Mouse (Mus musculus) small intestine, adult 2 months (tissue): ENCODE data around the gene Cacna2d4. TPM values are rescaled to one million over a fixed set of nuclear protein-coding genes. Genes with fewer than 3 reads are reported as not detected.
"Not testable (repeated sequence)": the region's sequence is repeated elsewhere in the genome, so short reads cannot be mapped to it uniquely, and the experiment has no call there.

Source experiments
- H3K27ac ChIP-seq: fragments of 200-500 bp; 2 replicates; pipeline ENCODE4 v1.5.1; 2012; ENCODE audit warnings: low read depth, low read length, control low read depth, inconsistent platforms; ENCODE audit not compliant: insufficient read depth
- H3K27me3 ChIP-seq: fragments of 200-500 bp; 2 replicates; pipeline ENCODE4 v1.6.1; 2012; ENCODE audit warnings: mild to moderate bottlenecking, moderate library complexity, low read length, inconsistent platforms; ENCODE audit not compliant: control insufficient read depth, insufficient read depth
- H3K36me3 ChIP-seq: fragments of 200-500 bp; 2 replicates; pipeline ENCODE4 v1.6.1; 2012; ENCODE audit warnings: mild to moderate bottlenecking, low read length, control low read depth, inconsistent platforms; ENCODE audit not compliant: control insufficient read depth, insufficient read depth
- H3K4me1 ChIP-seq: fragments of 200-500 bp; 2 replicates; pipeline ENCODE4 v1.6.1; 2012; ENCODE audit warnings: low read length, inconsistent platforms, mixed read lengths; ENCODE audit not compliant: control insufficient read depth, insufficient read depth, insufficient read length
- H3K4me3 ChIP-seq: fragments of 200-500 bp; 2 replicates; pipeline ENCODE4 v1.5.1; 2012; ENCODE audit warnings: low read depth, mild to moderate bottlenecking, control low read depth, inconsistent platforms, low read length, moderate library complexity
- CTCF ChIP-seq: fragments of 200-500 bp; IDR thresholded peaks from 2 replicates; pipeline ENCODE4 v1.5.1; 2012; ENCODE audit warnings: low read depth, mild to moderate bottlenecking, control low read depth, inconsistent platforms, low read length, moderate library complexity, mixed read lengths; ENCODE audit not compliant: insufficient replicate concordance, insufficient read length; ENCODE audit errors: extremely low read depth
- POLR2A ChIP-seq: fragments of 200-500 bp; IDR thresholded peaks from 2 replicates; pipeline ENCODE4 v1.6.1; 2012; ENCODE audit warnings: low read depth, mild to moderate bottlenecking, control low read depth, inconsistent platforms, low read length, moderate library complexity
- WGBS: fragments of 180-500 bp; shearing (Covaris S2); methylation state at CpG from one replicate; pipeline ENCODE4 v1.1.7; 2018; 5-methylcytosine and 5-hydroxymethylcytosine counted together
- polyA plus RNA-seq: library from polyadenylated mRNA; depleted of rRNA; stranded (reverse); fragments of >200 nt; gene quantifications from 2 replicates; pipeline ENCODE4 v1.2.3, GENCODE M21; 2012

The Cacna2d4 gene
- polyA plus RNA-seq, 1 experiment: 0.32 TPM

GRCm38 (mm10) chr6:119358020-119358571, 121.8 kb downstream of the Cacna2d4 start:
- Histone ChIP-seq H3K36me3 (peaks cover 82% of the 10 kb centered on the region), H3K27ac (no peak overlapping the region), H3K27me3 (no peaks in the 10 kb centered on the region), H3K4me1 (no peaks in the 10 kb centered on the region), H3K4me3 (no peak overlapping the region)
- TF ChIP-seq POLR2A (no peak), CTCF (no peak)
- 93% methylated on average over 8 of the region's 8 CpGs for WGBS

GRCm38 (mm10) chr6:119360250-119360649, 123.9 kb downstream of the Cacna2d4 start:
- H3K27ac ChIP-seq, H3K27me3 ChIP-seq, H3K4me3 ChIP-seq, H3K4me1 ChIP-seq: not testable (repeated sequence)
- 87% methylated on average over 6 of the region's 6 CpGs for WGBS
- H3K36me3 ChIP-seq: peaks cover 78% of the 10 kb centered on the region

- H3K36me3 ChIP-seq: peaks cover 72% of the 10 kb centered on the region
- H3K27ac ChIP-seq: no peak overlapping the region
- TF ChIP-seq CTCF (no peak), POLR2A (no peak)
- no peak overlapping the region for H3K4me3 ChIP-seq
- no peaks in the 10 kb centered on the region for H3K4me1 ChIP-seq
- 81% methylated on average over 3 of the region's 3 CpGs for WGBS
- no peaks in the 10 kb centered on the region for H3K27me3 ChIP-seq
Observed at GRCm38 (mm10) chr6:119360925-119361702, 124.8 kb downstream of the Cacna2d4 start.

- H3K27me3 ChIP-seq: no peaks in the 10 kb centered on the region
- H3K27ac ChIP-seq: no peak overlapping the region
- 85% methylated on average over 5 of the region's 5 CpGs for WGBS
- H3K4me1 ChIP-seq: no peaks in the 10 kb centered on the region
- TF ChIP-seq CTCF (no peak), POLR2A (no peak)
- H3K4me3 ChIP-seq: no peak overlapping the region
- peaks cover 66% of the 10 kb centered on the region for H3K36me3 ChIP-seq
Observed at GRCm38 (mm10) chr6:119363593-119363992, 127.3 kb downstream of the Cacna2d4 start.

GRCm38 (mm10) chr6:119366800-119367199, 130.5 kb downstream of the Cacna2d4 start:
- not testable (repeated sequence) for H3K27me3 ChIP-seq, H3K4me3 ChIP-seq, H3K27ac ChIP-seq, H3K4me1 ChIP-seq
- 45% methylated on average over 4 of the region's 4 CpGs for WGBS
- H3K36me3 ChIP-seq: peaks cover 54% of the 10 kb centered on the region

GRCm38 (mm10) chr6:119367382-119367781, 131.1 kb downstream of the Cacna2d4 start:
- WGBS: 48% methylated on average over 2 of the region's 2 CpGs
- no peaks in the 10 kb centered on the region for H3K27me3 ChIP-seq
- H3K36me3 ChIP-seq: peaks cover 51% of the 10 kb centered on the region
- no peak overlapping the region for H3K27ac ChIP-seq
- no peak for TF ChIP-seq POLR2A
- TF ChIP-seq CTCF: no peak
- no peaks in the 10 kb centered on the region for H3K4me1 ChIP-seq
- no peak overlapping the region for H3K4me3 ChIP-seq

- no peak overlapping the region for H3K27ac ChIP-seq
- no peaks in the 10 kb centered on the region for H3K27me3 ChIP-seq
- peaks cover 7% of the 10 kb centered on the region; the same call in 1 of the 2 replicates for H3K4me1 ChIP-seq
- H3K4me3 ChIP-seq: no peak overlapping the region
- peaks cover 25% of the 10 kb centered on the region for H3K36me3 ChIP-seq
- TF ChIP-seq CTCF (no peak), POLR2A (no peak)
Observed at GRCm38 (mm10) chr6:119371624-119372023, 135.3 kb downstream of the Cacna2d4 start.
